Mouse (Mus musculus) MEL (cell line): ENCODE measurements at regions not wholly inside any gene's neighbourhood (a gene's known extent, or its start where the extent isn't known, plus 50 kb on each side); places are given as distances from the start of the nearest gene placed in this dataset.

ENCODE experiments used
- DNase-seq: peaks from one replicate; pipeline ENCODE4 v3.0.0; 2011; ENCODE audit warnings: low read depth, low spot score
- H3K27ac ChIP-seq: 2 replicates; pipeline ENCODE4 v1.5.1; 2012; ENCODE audit warnings: low read depth, mild to moderate bottlenecking, control low read depth, low read length, moderate library complexity; ENCODE audit not compliant: control insufficient read depth
- H3K27me3 ChIP-seq, 2 experiments: fragments of 150-350 bp in 1 of 2; sonication (generic) in 1 of 2; 2 replicates each; pipeline ENCODE4 v1.6.1; 2012; ENCODE audit warnings: low read length in 2 of 2, mild to moderate bottlenecking in 2 of 2, improper control_type of control experiment in 1 of 2, moderate library complexity in 1 of 2; ENCODE audit not compliant: insufficient read depth in 2 of 2, control insufficient read depth in 1 of 2
- H3K36me3 ChIP-seq, 2 experiments: 2 replicates each; pipeline ENCODE4 v1.6.1; 2012 to 2014; ENCODE audit warnings: low read length in 2 of 2, improper control_type of control experiment in 1 of 2, inconsistent platforms in 1 of 2, mild to moderate bottlenecking in 1 of 2; ENCODE audit not compliant: insufficient read depth in 2 of 2, control insufficient read depth in 1 of 2
- H3K4me1 ChIP-seq, 2 experiments: fragments of 150-350 bp in 1 of 2; sonication (generic) in 1 of 2; 2 replicates each; pipeline ENCODE4 v1.6.1; 2012; ENCODE audit warnings: low read length in 2 of 2, improper control_type of control experiment in 1 of 2, mild to moderate bottlenecking in 1 of 2; ENCODE audit not compliant: insufficient read depth in 2 of 2, control insufficient read depth in 1 of 2
- H3K4me3 ChIP-seq, 2 experiments: fragments of 150-350 bp in 1 of 2; sonication (generic) in 1 of 2; 2 replicates each; pipeline ENCODE4 v1.5.1; 2012; ENCODE audit warnings: low read depth in 2 of 2, low read length in 2 of 2, mild to moderate bottlenecking in 2 of 2, moderate library complexity in 2 of 2, control low read depth in 1 of 2, improper control_type of control experiment in 1 of 2; ENCODE audit not compliant: control insufficient read depth in 1 of 2, insufficient read depth in 1 of 2
- H3K79me2 ChIP-seq: 2 replicates; pipeline ENCODE4 v1.6.1; 2012; ENCODE audit warnings: mild to moderate bottlenecking, low read length, moderate library complexity; ENCODE audit not compliant: control insufficient read depth, poor library complexity, insufficient read depth
- H3K9ac ChIP-seq: 2 replicates; pipeline ENCODE4 v1.6.1; 2012; ENCODE audit warnings: low read depth, mild to moderate bottlenecking, control low read depth, low read length, moderate library complexity; ENCODE audit not compliant: control insufficient read depth, poor library complexity, severe bottlenecking
- H3K9me3 ChIP-seq: fragments of 150-350 bp; sonication (generic); replicated peaks from 2 replicates; pipeline ENCODE4 v1.6.1; 2012; ENCODE audit warnings: mild to moderate bottlenecking, low read length, improper control_type of control experiment, moderate library complexity; ENCODE audit not compliant: insufficient read depth
- BHLHE40 ChIP-seq: IDR thresholded peaks from 2 replicates; pipeline ENCODE4 v1.6.1; 2012; ENCODE audit warnings: low read depth, mild to moderate bottlenecking, inconsistent platforms, low read length, improper control_type of control experiment, borderline replicate concordance
- CHD2 ChIP-seq: IDR thresholded peaks from 2 replicates; pipeline ENCODE4 v1.6.1; 2011; ENCODE audit warnings: low read length, improper control_type of control experiment
- CTCF ChIP-seq, 3 experiments: IDR thresholded peaks in 2 of 3; conservative IDR thresholded peaks in 1 of 3; 2 replicates each; pipeline ENCODE4 v1.5.1; 2011 to 2012; ENCODE audit warnings: low read length in 3 of 3, low read depth in 2 of 3, mild to moderate bottlenecking in 2 of 3, improper control_type of control experiment in 1 of 3, inconsistent platforms in 1 of 3, mixed read lengths in 1 of 3, moderate library complexity in 1 of 3; ENCODE audit not compliant: control insufficient read depth in 1 of 3, insufficient read depth in 1 of 3, poor library complexity in 1 of 3, severe bottlenecking in 1 of 3
- ELF1 ChIP-seq: IDR thresholded peaks from 2 replicates; pipeline ENCODE4 v1.6.1; 2014; ENCODE audit warnings: low read depth, mild to moderate bottlenecking, inconsistent platforms, low read length, improper control_type of control experiment, moderate library complexity
- ETS1 ChIP-seq: IDR thresholded peaks from 2 replicates; pipeline ENCODE4 v1.6.1; 2012; ENCODE audit warnings: low read depth, mild to moderate bottlenecking, inconsistent platforms, low read length, improper control_type of control experiment, moderate library complexity
- GABPA ChIP-seq: IDR thresholded peaks from 2 replicates; pipeline ENCODE4 v1.6.1; 2012; ENCODE audit warnings: low read depth, mild to moderate bottlenecking, inconsistent platforms, low read length, improper control_type of control experiment, moderate library complexity
- HCFC1 ChIP-seq: IDR thresholded peaks from 2 replicates; pipeline ENCODE4 v1.6.1; 2012; ENCODE audit warnings: low read depth, mild to moderate bottlenecking, inconsistent platforms, low read length, improper control_type of control experiment, moderate library complexity
- MAFK ChIP-seq: IDR thresholded peaks from 2 replicates; pipeline ENCODE4 v1.6.1; 2011; ENCODE audit warnings: low read depth, mild to moderate bottlenecking, low read length, improper control_type of control experiment, borderline replicate concordance
- MAZ ChIP-seq: IDR thresholded peaks from 2 replicates; pipeline ENCODE4 v1.6.1; 2012; ENCODE audit warnings: low read depth, mild to moderate bottlenecking, inconsistent platforms, low read length, improper control_type of control experiment
- NELFE ChIP-seq: IDR thresholded peaks from 2 replicates; pipeline ENCODE4 v1.6.1; 2011; ENCODE audit warnings: low read depth, low read length, improper control_type of control experiment
- RAD21 ChIP-seq: IDR thresholded peaks from 2 replicates; pipeline ENCODE4 v1.6.1; 2011; ENCODE audit warnings: mild to moderate bottlenecking, low read depth, low read length, improper control_type of control experiment
- SMC3 ChIP-seq: IDR thresholded peaks from 2 replicates; pipeline ENCODE4 v1.6.1; 2011; ENCODE audit warnings: low read depth, low read length, improper control_type of control experiment
- TAL1 ChIP-seq: IDR thresholded peaks from 2 replicates; pipeline ENCODE4 v1.6.1; 2012; ENCODE audit warnings: mild to moderate bottlenecking, inconsistent platforms, low read length, moderate library complexity, mixed read lengths
- TBP ChIP-seq: IDR thresholded peaks from 2 replicates; pipeline ENCODE4 v1.8.0; 2011; ENCODE audit warnings: low read depth, low read length, improper control_type of control experiment
- TCF12 ChIP-seq: IDR thresholded peaks from 2 replicates; pipeline ENCODE4 v1.6.1; 2014; ENCODE audit warnings: low read depth, mild to moderate bottlenecking, inconsistent platforms, low read length, improper control_type of control experiment, moderate library complexity
- UBTF ChIP-seq: IDR thresholded peaks from 2 replicates; pipeline ENCODE4 v1.6.1; 2012; ENCODE audit warnings: low read depth, mild to moderate bottlenecking, inconsistent platforms, low read length, improper control_type of control experiment, moderate library complexity, borderline replicate concordance; ENCODE audit not compliant: insufficient read depth
- ZC3H11A ChIP-seq: IDR thresholded peaks from 2 replicates; pipeline ENCODE4 v1.6.1; 2012; ENCODE audit warnings: low read depth, mild to moderate bottlenecking, inconsistent platforms, low read length, improper control_type of control experiment
- ZKSCAN1 ChIP-seq: IDR thresholded peaks from 2 replicates; pipeline ENCODE4 v1.6.1; 2012; ENCODE audit warnings: low read depth, mild to moderate bottlenecking, inconsistent platforms, low read length, improper control_type of control experiment, moderate library complexity

DNA sequence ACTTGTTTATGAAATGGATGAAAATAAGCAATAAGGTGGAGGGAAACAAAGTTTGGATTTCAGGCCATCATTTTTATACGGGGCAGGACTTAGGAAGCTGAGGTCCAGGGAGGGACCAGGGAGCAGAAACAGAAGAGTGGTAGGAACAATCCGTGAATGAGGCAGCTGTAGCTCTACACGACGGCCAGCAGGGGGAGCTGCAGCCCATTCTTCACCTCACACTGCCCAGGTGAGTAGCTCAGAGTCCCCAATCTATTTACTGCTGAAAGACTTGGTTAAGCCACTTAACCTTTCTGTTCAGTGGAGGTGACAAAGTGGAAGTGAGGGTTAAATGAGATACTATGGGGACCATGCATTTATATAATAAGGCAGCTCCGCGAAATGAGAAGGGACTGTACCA, 225.7 kb downstream of the Gm45692 start:
- no peaks in the 10 kb centered on the region for H3K27me3 ChIP-seq
- H3K9ac ChIP-seq: no peak overlapping the region
- H3K27ac ChIP-seq: no peak overlapping the region
- no peak overlapping the region for H3K4me3 ChIP-seq
- no peaks in the 10 kb centered on the region for H3K79me2 ChIP-seq
- peak; percentile 39 for DNase-seq
- no peaks in the 10 kb centered on the region for H3K9me3 ChIP-seq
- peak; percentile 68 to 87 (median 69) for TF ChIP-seq CTCF (IDR thresholded peaks at IDR 0.05 in 2 of 3, conservative IDR thresholded peaks at IDR 0.05 in 1 of 3; ENCODE audit: control insufficient read depth in 1 of 3, insufficient read depth in 1 of 3, low read depth in 2 of 3, low read length in 3 of 3, poor library complexity in 1 of 3, severe bottlenecking in 1 of 3)
- TF ChIP-seq ELF1: no peak
- peak; percentile 64 for TF ChIP-seq SMC3
- TF ChIP-seq ZC3H11A: peak; percentile 37; the same call in 1 of the 2 replicates
- no peak for TF ChIP-seq MAZ
- peak; percentile 55 for TF ChIP-seq RAD21
- no peak for TF ChIP-seq CHD2
- no peak for TF ChIP-seq BHLHE40
- TF ChIP-seq TAL1: no peak
- H3K4me1 ChIP-seq: no peaks in the 10 kb centered on the region
- no peaks in the 10 kb centered on the region for H3K36me3 ChIP-seq

DNA sequence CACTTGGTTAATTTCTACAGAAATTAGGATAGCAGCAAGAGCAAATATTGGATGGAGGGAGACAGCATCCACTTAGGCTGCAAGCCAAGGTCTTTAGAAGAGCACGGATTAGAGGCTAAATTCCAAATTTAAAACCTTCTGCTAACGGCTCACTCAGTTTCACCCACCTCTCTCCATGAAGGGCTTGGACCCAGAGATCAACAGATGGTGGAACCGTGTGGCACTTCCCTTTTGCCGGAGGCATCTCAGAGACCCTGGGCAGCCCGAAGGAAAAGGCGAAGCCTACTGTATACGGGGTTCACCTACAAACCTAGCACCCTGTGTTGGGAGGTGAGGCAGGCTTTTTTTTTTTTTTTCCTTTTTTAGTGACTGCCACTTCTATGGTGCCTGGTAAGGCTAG, 229.9 kb downstream of the Gm45692 start:
- Histone ChIP-seq H3K36me3 (no peaks in the 10 kb centered on the region), H3K9ac (no peak overlapping the region), H3K27me3 (no peaks in the 10 kb centered on the region), H3K4me3 (no peak overlapping the region), H3K27ac (no peak overlapping the region), H3K79me2 (no peaks in the 10 kb centered on the region), H3K9me3 (no peaks in the 10 kb centered on the region), H3K4me1 (no peaks in the 10 kb centered on the region)
- TF ChIP-seq TBP (no peak), MAFK (no peak), NELFE (no peak), HCFC1 (no peak), ETS1 (no peak), GABPA (no peak), TCF12 (no peak), UBTF (no peak), ZKSCAN1 (no peak), CHD2 (no peak)
- DNase-seq: no peak
